Mouse (Mus musculus) WW6 (cell line): ENCODE results near the gene Slc44a1.

ENCODE experiments used
- DNase-seq: peaks from one replicate; pipeline ENCODE4 v3.0.0-alpha.2; 2013; ENCODE audit warnings: low read depth, low spot score

Slc44a1 gene

DNA sequence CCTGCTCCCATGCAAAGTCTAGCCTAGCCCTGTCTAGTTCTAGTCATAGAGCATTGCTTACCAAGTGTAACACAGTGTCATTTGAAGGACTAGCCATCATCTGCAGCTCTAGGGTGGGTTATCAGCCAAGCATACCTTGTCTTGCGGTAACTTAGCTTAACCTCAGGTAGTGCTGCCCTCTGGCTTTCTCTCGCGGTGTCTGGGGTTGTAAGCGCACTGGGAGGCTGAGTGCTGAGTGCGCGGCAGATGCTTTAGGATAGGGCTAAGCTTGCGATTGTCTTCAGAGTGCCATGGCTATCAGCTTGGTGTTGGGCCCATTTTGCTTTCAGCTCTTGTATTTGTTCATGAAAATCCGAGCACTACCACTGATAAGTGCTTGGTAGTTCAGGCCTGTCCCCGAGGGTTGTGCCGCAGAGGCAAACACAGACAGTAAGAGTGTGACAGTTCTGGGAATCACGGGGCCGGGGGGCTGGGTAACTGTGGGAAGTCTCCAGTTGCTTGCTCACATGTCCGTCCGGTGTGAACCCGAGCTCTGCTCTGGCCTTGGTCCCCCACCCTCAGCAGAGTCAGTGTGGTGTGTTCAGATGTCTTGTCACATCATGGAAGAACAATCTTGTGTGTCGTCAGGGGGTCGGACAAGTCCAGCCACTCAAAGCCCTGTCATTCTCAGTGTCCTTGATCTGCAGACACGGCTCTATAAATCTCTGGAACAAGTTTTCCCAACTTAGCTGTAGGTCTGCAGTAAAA is 22.5 kb downstream of the Slc44a1 start:
- DNase-seq: no peak

DNA sequence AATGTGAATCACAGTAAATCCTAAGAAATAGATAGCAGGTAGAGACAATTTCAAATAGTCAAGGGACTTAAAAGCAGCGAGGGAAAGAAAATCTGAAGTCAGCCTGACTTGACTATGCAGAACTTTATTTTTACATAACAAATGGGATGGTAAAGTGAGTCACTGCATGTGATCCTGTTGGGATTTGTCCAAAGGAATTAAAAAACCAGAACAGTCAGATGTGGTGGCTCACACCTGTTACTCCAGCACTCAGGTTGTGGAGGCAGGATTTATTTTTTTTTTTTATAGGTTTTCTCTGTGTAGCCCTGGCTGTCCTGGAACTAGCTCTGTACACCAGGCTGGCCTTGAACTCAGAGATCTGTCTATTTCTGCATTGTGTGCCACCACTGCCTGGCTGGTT is 25.7 kb downstream of the Slc44a1 start:
- no peak for DNase-seq

DNA sequence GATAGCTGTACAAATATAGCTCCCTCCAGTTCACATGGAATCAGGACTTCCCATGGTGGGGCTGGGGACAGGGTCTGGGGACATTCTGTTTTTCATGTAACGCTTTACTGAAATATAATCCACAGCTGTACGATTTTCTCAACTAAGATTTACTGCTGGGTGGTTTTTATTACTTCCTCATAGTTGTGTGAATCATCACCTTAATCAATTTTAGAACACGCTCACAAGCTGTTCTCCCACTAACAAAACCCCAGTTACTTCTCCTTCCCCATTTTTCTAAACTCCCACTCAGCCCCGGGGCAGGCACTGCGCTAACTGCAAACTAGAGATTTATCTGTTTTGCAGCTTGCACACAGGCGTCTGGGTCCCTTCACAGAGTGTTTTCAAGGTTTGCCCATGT is 28.8 kb downstream of the Slc44a1 start:
- DNase-seq: no peak

DNA sequence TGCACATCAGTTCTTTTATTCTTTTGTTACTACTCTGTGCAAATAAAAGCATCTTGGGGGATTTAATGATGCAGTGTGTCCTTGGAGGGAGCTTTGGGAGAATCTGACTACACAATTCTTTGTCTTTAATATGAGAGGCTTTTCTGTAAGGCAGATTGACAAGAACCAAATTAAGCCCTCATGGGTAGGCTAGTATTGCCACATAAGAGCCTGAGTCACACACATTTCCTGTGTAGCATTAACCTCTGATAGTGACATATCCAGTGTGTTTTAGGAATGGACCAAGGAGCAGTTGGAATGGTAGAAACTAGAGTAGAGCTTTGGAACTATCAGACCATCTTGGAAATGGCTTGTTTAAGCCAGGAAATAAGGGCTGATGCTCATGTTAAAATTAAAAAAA is 33.9 kb downstream of the Slc44a1 start:
- no peak for DNase-seq

DNA sequence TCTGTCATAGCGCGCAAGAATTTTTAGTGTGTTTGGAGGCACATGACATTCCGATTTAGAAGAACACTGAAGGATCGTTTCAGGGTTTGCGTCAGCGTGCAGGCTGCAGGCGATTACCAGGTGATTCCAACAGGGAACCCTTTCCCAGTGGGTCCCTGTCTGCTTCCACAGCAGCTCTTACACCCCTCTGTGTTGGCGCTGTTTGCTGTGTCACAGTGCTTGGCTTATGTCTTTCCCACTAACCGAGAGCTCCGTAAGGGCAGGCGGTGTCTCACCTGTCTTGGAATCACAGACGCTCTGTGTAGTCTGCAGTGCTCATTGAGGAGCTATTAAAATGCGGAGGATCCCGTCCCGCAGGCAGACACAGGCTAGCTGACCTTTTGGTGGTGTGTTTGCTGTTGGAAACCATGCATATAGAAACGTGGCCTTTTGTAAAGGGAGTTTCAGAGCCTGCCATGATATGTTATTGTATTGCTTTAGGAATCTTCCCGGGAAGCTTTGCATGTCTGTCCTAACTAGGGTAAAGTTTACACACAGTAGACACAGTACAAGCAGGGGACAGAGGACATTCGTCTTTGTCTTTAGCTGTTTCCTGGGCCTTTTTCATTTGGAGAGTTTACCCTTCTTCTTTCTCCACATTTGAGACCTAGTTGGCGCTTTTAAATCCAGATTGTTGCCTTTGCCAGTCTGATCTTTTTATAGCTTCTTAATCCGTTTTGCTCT is 35.2 kb downstream of the Slc44a1 start:
- DNase-seq: no peak

DNA sequence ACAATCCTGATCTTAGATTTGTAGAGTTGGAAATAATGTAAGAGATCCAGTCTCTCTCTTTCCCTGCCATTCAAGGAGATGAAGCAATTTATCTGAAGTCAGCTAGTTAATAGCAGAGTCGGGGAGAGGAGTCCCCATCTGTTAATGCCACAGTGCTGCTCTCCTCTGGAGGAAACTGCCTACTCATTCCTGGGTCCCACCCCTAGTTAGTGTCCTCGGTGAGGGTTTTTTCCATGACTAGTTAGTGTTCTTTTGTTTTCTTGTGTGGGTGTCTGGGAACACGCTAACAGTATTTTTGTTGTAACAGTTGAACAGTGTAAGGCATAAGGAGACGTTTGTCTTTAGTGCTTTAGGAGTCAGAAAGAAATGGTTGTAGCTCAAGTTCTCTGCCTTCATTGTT is 38.4 kb downstream of the Slc44a1 start:
- DNase-seq: no peak

DNA sequence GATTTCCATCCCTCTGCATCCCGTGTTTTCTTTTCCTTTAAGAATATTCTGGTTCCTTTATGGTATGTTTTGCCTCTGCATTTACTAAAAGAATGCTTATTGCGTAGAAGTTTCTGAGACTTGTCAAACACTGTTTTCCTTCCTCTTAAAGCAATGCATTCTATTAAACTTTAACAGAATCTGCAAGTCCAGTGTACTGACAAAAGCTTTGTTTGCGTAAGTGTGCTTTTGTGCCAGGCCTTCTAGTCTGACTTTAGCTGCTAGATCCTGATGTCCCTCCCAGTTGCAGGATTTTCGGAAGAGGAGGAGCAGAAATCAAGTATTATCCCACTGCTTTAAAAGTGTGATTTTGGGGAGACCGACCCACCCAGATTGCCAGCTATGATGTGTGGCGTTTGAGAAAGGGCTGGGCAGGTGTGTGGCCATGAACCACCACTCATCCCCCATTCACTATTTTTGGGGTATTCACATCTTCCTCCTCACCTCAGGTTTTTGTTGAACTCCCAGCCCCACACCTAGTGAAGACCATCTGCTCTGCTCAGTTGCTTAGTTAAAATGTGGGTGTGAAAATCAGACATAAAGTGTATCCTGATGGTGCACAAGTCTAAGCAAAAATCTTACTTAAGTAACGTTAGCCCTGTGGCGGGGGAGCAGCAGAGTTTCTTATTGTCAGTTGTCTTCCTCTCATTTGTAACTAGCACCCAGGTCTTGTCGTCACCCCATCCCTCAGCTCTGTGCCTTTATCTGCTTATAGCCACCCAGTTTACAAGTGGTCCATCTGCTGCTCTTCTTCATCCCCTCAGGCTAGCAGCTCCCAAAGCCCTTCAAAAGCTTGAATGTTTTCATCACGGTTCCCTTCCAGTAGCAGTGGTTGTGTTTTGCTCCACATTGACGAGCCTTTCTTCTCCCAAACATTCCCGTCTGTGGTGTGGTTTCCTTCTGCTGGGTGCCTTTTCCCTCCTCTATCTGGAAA is 47.3 kb downstream of the Slc44a1 start:
- no peak for DNase-seq

DNA sequence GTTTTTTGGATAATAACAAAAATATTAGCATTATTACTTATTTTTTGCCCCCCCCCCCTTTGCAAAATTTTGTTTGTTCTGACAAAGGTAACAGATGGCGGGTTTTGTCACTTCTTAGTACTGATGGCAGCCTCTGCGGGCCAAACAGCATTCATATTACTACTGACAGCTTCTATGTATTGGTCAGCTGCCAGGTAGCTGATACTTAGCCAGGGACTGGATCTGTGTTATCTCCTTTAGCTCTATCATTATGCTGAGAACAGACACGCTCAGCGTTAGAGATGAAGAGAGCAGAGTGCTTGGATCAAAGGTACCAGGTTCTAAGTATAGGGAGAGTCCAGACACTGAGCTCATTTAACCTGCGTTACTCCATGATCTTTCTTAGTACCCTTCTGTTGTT is 48.6 kb downstream of the Slc44a1 start:
- no peak for DNase-seq

DNA sequence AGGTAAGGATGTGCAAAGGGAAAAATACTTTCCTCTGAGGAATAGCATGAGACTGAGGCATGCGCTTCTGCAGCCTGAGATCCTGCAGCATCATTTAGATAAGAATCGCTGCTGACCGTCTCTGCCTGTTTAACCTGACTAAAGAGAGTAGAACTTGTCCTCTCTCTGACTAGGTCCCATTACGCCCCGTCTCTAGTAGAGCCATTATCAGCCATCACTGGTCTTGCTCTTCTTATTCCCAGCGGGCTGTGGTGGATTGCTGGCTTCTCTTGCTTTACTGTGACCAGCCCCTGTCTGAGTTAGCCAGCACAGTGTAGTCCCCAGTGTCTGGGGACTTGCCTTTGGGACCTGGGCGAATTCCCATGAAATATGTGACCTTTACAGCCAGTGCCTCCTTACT is 50.2 kb downstream of the Slc44a1 start:
- no peak for DNase-seq

DNA sequence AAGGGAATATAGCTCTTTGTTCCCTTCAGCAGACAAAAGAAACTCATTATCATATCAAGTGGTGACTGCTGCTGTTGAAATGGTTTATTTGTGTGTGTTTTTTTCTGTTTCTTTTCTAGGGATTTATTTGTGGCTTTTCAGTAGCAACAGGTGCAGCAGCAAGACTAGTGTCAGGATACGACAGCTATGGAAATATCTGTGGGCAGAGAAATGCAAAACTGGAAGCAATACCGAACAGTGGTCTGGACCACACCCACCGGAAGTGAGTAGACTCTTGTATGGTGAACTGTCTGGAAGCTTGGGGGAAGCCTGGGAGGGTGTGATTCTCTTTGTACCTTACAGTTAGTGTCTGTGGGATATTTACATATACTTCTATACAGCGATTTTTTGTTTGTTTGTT is 51.1 kb downstream of the Slc44a1 start:
- no peak for DNase-seq

DNA sequence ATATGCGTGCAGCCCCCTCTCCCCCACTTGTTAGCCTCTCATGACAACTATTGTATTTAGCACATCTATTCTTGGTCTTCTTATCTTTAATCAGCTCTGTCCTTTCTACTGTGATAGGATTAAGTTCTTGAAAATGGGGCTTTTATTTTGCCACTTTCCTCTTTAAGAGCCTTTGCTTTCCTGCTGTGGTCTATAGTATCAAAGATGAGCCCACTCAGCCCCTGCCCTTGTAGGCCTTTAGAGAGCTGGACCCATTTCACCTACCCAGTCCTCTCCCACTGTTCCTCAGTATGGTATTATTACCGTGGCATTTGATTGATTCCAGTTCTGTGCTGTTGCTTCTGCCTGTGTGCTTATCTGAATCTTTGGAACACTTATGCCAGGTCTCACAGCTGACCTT is 55.4 kb downstream of the Slc44a1 start:
- DNase-seq: no peak

DNA sequence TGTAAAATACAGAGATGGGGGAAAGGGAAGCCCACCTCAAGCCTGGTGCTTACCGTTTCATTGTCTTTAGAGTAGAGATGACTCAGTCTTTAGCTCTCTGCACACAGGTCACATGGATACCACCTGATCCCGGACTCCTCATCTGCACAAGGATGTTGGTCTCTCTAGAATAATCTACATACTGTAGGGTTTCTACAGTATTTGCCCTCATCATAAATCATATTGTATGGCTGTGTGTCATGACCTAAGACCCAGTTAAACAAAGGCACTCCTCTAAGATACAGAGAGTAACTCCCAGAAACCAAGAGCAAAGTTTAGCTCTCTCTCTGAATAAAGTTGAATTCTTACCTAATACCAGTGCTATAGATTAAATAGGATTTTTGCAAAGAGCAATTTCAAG is 62.6 kb downstream of the Slc44a1 start:
- no peak for DNase-seq

DNA sequence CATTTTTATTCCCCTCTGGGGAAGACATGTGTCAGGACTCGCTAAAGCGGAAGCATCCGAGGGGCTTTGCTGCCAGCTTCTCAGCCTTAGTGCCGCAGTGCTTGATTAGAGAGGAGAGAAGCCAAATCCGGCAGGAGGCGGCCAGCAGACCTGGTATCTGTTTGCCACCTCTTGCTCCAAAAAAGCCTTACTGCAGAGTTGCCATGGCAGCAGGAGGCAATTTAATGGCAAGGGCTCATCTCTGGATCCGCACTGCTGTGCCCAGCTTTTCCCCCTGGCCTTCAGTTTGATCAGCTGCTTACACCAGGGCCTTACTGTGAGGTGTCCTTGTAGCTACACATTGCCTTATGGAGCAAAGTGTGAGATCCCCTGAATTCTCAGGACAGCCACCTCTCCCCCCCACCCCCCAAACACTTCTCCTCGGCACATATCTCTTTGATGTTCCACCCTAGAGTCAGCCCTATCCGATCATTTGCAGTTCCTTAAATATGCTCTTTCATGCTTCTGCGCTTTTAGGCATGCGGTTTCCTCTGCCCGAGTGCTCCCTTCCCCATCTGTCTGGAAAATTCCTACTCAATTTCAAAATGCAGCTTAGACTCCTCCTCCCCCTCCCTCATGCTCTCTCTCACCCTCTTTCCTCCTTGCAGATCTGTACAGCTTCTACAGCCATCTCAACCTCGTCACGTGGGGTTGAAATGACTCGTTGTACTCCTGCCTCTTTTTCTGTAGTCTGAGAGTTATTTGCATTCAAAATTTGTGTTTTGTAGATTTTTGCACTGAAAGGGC is 72.1 kb downstream of the Slc44a1 start:
- DNase-seq: no peak

DNA sequence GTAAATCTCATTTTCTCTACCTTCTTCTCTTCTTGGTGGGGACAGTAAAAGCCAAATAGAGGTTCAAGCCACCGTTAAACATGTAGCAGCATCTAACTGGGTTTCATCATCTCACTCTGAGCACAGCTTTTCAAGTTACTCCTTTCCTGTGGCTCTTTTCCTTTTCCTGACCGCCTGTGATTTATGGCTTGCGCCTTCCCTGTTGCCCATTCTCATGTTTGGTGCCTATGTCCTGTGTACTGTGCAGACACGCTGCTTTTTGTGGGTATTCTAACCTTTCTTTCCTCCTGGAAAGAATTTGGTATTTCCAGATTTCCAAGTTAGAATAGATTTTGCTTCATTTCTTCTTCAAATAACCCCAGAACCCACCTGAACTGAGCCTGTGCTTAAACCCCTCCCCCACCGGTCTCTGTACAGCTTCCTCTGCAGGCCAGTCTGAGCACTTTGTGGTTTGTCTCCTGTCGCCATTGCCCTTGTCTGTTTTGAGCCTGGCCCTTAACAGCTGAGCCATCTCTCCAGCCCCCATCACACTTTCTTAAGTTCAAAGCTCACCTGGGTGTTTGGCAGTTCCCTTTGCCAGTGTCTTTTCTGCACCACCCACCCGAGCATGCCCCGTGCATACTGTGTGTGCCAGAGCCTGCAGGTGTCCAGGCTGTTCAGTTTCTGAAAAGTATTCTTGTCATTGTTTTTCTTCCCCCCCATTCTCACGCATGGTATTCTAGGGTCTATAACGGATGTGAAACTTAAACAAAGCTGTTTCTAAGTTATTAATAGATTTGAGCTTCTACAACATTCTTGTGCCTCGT is 73.3 kb downstream of the Slc44a1 start:
- no peak for DNase-seq

DNA sequence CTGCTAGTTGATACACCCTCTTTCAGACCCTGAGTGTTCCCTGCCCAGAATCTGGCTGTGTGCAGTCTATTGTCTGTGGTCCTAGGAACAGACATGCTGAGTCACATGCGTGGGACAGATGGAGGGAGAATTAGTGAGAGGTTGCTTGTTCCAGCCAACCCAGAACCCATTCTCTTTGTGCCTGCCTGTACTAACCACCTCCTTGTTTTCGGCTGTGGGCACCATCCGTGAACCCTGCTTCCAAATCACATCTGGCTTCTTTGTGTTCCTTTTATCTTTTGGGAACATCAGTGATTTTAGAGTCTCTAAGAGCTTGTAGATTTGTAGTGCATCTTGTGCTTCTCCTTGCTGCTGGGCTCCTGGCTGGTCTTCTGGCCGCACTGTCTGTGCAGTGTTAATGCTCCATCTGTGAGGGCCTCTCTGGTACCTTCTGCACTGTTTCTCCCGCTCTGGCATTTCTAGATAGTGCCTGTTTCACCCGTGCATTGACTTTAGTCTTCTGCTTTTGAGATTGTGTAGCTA is 75.9 kb downstream of the Slc44a1 start:
- no peak for DNase-seq

DNA sequence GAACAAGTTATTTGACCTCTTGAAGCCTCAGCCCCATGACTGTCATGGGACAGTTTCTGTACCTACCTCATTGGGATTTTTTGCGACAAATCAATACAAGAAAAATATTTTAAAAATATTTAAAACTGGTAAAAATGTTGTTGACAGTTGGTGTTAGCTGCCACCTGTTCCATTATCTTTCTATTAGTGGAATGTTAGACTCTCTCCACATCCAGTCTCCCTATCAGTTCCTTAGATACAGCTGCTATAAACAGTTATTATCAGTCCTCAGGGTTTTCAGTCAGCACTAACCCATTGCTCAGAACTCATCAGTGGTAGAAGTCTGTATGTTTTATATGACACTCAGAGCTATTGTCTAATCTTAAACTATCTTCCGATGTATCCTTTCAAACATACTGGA is 79.2 kb downstream of the Slc44a1 start:
- DNase-seq: no peak

DNA sequence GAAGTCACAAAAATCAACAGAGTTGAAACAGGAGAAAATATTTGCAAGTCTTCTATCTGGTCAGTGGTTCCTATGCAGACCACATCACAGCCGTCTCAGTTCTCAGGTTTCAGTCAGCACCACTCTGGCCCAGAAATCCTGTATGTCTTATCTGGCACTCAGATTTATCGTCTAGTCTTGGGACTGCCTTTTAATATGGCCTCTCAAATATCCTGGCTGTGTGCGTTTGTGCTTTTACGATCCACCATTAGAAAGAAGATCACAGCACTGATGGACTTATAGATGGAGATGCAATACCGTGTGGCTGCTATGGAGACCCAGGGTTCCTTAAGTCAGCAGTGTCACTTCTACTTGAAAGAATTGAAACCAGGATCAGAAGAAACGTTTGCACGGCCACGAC is 80.8 kb downstream of the Slc44a1 start:
- DNase-seq: no peak

DNA sequence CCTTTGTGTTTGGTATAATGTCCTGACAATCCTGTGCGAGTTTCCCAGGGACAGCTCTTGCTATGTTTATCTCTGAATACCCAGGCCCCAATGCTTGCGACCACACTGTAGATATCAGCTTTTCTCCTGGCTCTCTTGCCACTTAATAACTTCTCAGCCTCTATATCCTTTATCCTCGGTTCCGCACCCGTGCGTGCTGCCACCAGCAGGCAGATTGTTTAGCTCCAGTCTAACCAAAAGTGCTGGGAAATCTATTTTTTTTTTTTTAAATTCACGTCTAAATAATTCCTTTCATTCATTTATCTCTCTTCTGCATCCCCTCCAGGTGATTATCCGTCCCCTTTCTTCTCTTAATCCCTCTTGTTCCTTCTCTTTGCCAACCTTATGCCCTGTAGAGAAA is 82.4 kb downstream of the Slc44a1 start:
- no peak for DNase-seq

DNA sequence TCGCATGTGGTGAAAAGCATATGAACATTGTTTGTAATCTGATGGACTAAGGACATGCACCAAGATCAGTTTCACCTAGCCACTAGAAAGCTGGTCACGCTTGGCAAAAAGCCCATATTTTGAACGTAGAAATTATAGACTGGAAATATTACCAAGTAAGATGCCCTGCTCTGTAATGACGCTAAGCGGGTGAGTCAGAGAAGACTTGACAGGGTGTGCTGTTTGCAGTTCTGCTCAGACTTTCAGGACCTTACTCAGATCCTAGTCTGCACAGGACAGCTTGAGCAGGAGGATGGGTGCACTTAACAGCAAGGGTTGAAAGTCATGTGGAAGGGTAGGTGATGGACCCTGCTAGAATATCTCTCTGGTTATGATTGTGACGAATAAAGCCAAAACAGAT is 85.3 kb downstream of the Slc44a1 start:
- no peak for DNase-seq

DNA sequence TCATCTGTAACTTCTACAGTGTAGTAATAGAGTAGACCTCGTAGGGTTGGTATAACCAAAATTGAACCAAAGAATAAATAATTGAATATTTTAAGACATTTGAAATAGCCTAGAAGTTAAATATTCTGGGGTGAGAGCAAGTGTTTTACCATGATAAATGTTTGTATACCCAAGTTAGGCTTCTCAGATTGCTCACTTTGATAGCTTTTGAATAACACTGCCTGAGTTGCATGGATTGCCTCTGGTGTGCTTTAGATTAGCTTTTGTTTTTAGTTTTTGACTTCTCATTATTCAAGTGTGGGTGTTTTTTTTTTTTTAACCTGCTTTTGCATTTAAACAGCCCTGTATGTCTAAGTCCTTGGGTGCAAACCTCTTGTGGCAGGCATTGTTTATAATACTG is 85.8 kb downstream of the Slc44a1 start:
- no peak for DNase-seq
